Mouse (Mus musculus) lung, postnatal 25 days (tissue): Measurements from ENCODE around the gene Gm21317.
"Not testable (repeated sequence)": the region's sequence is repeated elsewhere in the genome, so short reads cannot be mapped to it uniquely, and the experiment has no call there.

Source experiments
- DNase-seq: peaks from one replicate; pipeline ENCODE4 v3.0.0; 2022; ENCODE audit warnings: low spot score

Gene Gm21317

GRCm38 (mm10) chrY:82224927-82225326 is at the start of gene Gm21317:
TSS of gene Gm21317 (plus strand) at chrY:82225227.
- DNase-seq, result not testable (repeated sequence)
